Mouse (Mus musculus): ENCODE measurements around the gene C2cd2.
"Not testable (repeated sequence)": the region's sequence is repeated elsewhere in the genome, so short reads cannot be mapped to it uniquely, and the experiment has no call there.

Gene C2cd2

DNA sequence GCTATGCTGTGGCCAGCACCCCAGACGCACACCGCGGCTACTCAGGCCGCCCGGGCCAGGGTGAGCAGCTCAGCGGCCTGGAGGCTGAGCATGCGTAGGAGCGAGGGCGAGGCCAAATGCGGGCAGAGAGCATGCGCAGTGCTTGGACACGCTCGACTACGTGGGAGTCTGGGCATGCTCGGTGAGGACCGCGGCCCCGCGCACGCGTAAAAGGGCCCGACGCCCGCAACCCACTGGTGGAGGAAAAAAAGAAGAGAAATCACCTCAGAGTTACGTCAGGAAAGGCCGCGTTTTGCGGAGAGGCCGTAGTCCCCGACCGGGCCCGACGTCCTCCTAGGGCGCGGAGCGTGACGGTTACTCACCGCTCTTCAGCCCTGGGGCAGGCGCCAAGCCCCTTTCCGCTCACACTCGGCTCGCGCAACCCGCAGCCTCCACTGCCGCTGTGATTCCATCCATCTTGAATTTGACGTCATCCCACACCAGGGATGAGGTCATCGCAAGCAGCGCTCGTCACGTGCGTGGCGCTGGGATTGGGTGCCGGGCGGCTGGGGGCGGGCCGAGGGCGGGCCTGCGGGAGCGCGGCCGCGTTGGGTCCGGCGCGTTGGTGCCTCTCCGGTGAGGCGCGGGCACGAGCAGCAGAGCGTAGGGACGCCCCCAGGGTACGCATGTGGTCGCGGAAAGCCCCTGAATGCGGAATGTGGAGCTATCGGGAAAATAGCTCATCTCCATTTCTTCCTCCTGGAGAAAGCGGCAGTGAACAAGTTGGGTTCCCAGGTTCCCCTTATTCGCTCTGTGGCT, at the start of gene C2cd2, which contains the start of gene Zbtb21:
Gene C2cd2, minus strand, starts transcription at position 448 of the 798 bp plus-strand sequence.
Gene Zbtb21, minus strand, starts transcription at position 472 of the 798 bp plus-strand sequence.
- DNase-seq: peak; percentile 98

DNA sequence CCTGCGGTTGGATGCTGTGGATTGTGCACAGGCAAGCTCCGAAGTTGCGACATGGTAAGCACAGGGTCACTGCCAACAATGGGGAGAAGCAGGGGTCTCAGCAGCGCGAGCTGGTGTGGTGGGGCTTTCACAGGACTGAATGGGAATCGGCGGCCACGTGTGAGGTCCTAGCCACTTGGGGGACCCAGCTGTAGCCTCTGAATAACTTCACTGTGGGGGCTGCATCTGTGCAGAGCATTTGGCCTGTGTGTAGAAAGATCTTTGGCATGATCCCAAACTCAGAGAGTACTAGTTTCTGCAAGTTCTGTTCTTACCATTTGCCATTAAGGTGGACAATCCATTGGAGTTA, 35.0 kb upstream of the C2cd2 start:
- DNase-seq: not testable (repeated sequence)

DNA sequence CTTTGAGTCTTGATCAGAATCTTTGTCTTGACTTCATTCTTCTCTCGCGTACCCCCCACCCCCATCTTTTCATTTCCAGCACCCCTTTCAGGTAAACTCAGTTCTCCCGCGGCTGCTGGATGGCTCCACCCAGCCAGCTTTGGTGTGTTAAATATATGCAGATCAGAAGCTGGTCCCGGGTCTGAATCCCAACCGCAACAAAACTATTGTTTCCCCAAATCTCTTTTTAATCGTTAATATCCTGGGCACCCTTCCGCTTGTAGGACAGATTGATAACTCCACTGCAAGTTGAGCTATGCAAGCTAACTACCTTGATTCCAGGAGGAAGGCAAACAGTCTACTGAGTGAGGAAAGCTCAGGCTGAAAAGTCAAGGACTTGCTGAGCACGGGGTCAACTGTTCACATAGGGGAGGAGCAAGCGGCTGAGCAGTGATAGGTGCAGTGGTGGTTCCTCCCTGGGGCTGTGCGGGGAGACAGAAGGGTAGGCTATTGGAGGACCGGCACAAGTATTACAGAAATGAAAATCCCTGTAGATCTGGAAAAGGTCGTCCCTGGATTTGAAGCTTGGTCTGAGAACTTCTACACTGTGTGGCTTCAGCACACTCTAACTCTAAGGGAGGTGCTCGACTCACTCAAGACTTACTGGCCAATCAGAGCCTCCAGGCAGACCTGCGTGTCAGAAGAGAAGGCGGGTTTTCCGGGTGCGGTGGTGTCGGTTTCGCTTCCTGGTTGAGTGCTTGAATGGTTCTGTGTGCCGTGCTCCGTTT, 34.4 kb upstream of the C2cd2 start, which contains the start of gene B230307C23Rik:
Gene B230307C23Rik, plus strand, starts transcription at position 700 of the 767 bp plus-strand sequence.
- peak; percentile 85 for DNase-seq

DNA sequence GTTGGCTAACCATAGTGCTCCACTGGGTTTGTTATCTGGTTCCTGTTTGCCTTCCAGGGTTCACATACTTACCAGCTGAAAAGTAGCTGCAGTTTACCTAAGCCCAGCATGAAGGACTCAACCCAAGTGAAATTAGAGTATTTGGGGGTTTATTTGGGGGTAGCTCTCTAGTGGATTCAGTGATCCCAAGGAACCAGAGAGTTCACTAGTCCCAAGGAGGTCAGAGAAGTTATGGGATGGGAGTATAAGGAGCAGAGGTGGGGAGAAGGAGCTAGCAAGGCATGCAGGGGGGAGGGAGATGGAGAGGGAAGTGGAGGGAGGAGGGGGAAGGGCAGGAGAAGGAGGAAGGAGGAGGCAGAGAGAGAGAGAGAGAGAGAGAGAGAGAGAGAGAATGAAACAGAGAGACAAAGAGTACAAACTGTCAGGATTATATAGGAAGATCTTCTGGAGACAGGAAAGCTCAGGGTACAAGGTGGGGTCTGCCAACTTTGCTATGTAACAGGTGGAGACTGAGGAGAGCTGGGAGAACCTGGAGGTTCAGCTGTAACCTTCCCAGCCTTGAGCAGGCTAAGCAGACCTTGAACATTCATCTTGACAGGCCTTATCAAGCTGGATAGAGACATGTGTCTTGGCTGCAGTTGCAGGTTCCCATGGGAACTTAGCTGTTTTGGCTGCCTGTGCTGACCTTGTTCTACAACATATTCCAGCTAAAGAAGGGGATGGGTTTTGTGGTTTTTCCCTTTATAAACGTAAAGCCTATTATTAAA, 33.6 kb upstream of the C2cd2 start:
- no peak for DNase-seq

DNA sequence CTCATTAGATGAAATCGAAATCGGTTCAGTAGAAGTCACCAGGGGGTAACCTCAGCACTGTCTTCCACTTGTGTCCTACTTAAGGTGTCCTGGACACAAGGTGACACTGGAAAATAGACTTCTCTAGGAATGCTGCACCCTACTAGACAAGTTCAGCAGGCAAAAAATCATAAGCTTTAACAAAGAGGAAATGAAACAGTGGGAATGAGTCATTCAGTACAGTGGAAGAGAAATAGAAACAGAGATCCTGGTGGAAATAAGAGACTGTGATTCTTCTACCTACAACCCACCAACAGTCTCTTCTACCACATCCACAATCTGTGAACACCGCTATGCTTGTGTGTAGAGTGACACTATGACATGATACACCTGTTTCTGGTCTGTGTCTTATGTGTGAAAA, 30.1 kb upstream of the C2cd2 start:
- not testable (repeated sequence) for DNase-seq

DNA sequence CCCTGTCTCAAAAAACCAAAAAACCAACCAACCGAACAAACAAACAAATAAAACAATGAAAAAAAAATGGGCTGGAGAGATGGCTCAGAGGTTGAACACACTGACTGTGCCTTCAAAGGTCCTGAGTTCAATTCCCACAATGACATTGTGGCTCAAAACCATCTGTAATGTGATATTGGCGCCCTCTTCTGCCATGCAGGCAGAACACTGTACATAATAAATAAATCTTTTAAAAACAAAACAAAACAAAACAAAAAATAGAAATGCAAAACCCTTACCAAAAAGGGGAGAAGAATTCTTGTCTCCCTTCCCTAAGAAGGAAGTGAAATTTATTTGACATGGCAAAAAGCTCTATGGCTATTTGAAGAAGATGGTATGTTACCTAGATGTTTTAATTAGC, 29.1 kb upstream of the C2cd2 start:
- no peak for DNase-seq

DNA sequence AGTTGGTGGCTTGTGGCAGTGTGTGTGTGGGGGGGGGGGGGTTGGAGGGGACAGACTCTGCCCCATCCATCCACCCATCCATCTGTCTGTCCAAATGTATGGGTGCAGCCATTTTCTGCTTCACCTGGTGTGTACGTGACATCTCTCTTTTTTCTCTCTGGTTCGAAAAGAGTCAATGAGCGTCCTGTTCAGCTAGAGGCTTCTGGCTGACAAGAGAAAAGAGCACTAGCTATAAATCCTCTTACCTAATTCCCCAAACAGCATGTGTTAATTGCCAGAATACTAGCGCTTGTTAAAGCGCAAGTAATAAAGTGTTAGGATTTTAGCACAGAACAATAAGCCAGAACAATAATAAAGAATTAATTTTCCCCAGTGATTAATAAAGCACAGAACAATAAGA, 22.2 kb upstream of the C2cd2 start:
- DNase-seq: no peak

DNA sequence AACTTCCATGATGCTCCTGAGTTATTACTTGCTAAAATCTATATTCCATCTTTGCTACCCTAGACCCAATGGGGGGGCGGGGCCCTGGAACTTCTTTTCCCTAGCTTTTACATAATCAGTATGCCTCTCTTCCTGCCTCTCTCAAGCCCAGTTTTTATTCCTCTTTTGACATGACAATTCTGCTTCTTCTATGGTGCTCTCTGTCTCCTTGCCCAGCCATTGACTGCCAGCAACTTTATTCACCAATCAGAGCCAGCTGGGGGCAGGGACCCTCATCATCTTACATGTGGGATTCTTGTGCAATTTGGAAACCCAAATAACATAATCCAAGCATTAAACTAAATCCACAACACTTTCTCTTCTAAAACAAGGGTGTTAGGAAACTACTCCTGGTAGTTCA, 19.0 kb upstream of the C2cd2 start:
- DNase-seq: no peak

DNA sequence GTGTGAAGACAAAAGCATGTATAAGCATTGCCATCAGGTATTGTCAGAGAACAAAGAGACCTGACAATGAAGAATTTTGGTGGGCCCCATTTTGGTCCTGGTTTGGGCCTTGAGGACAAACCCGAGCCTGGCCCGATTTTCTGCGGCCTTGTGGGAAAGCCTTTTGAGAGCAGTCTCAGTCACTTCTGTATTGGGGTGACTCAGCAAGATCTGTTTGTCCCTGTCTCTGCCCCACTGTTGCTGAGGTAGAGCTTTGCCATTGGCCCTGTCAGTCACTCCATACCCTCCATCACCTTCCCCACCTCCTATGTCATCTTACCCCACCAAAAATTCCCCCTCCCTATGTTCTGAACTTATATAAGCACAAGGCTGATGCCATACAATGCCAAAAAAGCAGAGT, 15.3 kb upstream of the C2cd2 start:
- no peak for DNase-seq

DNA sequence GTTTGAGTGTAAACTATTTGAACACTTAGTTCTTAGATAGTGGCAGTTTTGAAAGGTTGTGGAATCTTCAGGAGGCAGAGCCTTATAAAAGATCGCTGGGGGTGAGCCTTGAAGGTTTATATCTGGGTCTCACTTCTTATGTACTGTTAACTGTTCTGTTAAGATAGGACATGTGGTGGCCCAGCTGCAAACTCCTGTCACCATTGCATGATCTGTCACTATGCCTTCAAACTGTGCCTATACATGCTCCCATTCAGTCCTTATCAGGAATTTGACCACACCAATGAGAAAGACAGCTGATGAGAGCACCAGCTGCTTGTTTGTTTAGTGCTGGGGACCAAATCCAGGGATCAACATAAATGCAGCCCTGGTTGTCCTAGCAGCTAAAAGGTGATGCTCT, 14.9 kb upstream of the C2cd2 start:
- DNase-seq: no peak

DNA sequence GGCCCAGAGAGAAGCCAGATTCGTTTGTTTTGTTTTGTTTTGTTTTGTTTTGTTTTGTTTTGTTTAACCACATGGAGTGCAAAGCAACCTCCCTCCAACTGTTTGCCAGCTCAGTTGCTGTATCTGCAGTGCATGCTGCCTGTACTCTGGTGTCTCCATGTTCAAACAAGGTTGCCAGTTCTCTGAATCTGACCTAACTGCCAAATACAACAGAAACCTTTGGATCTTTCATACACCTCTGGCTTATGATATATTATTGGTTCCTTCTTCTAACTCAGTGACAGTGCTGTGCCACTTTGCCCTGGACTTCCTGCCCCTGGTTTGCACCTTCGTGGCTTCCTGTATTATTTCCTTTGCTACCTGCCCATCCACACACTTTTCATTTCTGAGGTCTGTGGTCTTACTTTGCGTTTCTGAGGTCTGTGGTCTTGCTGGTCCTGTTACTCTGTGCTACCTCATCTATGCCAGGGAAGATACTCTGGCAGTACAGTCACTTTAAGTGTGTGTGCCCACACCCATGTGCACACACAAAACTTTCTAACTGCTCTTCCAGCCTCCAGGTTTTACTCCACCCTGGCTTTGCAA, 1.6 kb upstream of the C2cd2 start:
- DNase-seq: no peak

DNA sequence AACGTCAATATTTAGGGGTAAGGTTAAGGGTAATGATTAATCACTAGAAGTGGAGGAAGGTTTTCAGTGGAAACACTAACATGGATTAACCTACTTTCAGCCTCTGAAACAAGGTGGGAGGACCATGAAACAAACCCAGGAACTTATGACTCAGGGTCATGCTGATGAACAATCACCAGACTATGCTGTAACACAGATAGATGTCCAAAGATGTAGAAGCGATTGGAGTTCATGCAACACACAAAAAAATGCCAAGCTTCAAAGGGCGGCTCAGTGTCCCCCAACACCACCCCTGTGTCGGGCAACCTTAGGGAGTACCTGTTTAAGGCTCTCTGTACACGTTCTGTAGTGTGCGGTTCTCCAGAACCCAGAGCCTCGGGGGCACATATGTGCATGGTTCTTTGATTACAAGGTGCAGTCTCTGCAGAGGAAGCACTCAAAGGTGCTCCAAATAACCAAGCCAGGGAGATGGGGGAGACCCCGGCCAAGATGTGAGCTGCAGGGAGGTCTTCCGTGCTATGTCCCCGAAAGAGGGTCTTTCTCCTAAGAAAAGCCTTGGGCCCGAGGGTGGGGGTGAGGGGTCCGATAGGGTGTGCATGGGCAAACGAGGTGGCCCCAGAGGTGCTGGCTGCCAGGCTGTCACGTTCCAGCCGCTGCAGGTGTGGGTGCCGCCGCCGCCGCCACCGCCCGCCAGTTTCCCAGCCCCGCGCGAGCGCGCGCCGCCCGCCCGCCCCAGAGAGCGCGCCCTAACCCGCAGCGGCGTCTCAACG, 832 bp downstream of the C2cd2 start:
- no peak for DNase-seq

DNA sequence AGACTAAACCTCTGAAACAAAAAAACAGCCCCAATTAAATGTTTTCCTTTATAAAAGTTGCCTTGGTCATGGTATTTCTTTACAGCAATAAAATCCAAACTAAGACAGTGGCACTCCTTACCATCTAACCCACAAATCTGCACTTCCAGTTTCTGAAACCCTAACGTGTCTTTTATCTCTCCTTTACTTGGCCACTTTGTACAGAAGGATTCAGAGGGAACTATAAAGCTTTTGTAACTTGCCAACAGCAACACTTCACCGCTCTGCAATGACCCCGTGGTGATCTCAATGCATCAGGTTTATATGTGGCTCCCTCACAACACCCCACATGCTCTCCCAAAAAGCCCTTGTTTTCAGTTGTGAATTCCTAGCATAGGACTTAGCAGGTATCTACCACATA, 2.0 kb downstream of the C2cd2 start:
- DNase-seq: no peak

DNA sequence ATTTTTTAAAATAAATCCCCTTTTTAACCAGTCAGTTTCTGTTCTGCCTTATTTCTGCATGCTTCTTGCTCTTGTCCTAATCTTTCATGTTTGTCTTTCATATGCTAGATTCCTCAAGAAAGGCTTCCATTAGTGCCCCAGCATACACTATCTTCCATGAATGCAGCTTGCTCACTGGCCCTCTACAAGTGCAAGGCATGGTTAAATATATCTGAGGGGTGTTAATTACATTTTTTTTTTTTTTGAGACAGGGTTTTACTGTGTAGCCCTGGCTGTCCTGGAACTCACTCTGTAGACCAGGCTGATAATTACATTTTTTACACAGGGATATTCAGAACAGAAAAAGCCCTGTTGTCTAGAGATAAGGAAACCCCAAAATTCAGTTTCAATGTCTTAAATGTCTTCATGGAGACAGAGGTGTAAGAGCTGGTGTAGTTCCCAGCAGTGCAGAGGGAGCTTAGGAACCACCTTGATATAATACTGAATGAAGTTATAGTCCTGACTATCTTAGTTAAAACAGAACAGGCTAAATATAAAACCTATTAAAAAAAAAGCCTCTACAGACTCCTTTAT, 3.9 kb downstream of the C2cd2 start:
- no peak for DNase-seq

DNA sequence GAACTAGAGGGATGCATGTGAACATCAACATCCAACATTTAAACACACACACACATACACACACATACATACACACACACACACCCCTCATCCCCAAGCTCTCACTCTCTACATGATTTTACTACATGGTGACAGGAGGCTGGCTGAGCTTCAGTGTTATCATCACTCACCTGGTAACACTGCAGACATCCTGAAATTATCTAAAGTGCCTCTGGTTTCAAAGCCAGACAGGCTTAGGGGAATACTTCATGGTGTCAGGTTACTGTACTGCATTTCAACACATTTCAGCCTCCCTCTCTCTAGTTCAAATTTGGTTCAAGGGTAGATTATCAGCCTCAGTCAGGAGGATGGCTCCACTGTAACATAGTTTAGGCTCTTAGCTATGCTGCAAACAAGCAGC, 4.8 kb downstream of the C2cd2 start:
- no peak for DNase-seq

DNA sequence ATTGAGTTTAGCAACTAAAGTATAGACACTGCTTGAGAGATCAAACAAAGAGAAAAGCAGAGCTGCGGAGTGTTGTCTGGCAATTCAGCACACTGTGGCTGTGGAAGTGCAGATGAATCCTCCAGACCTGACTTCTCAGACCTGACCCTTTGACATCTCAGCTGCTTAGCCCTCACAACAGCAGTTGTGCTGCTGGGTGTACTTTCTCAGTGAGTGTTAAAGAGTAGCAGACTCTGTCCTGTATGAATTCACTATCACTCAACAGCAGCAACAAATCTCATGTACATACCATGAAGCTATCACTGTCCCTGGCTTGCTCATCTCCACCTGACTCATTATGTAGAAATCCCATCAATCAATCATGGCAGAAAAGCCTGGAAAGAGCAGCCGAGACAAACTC, 6.4 kb downstream of the C2cd2 start:
- no peak for DNase-seq

DNA sequence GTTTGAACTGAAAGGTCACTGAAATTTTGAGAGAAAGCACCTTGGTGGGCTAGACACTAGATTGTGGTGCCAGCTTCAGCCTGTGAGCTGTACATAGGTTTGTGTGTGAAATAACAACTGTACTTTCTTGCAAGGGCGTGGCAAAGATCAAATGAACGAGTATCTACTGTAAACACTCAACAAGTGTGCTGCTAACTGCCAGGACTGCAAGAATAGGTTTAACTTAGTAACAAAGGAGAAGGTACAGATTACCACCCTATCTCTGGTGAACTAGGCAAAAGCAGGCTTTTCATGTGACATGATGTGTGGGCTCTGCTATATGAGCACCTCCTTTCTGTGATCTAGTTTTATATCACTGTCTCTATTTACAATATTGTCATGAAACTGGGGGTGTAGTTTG, 9.1 kb downstream of the C2cd2 start:
- no peak for DNase-seq

DNA sequence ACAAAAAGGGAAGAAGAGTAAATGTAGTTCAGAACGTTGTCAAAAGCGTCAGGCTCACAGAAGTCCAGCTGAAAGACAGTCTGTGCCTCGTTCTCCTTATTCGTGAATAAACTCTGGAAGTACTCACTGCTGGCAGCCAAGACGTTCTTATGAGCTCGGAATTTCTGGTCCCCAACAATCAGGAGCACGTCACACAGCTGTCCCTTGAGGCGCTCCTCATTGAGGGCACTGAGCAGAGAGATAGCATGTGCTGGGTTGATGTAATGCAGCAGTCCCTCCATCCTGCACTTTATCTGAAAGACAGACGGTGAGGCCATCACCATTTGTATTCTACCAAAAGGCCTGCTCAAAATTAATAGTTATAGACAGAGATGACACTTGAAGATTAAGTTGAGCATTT, 9.6 kb downstream of the C2cd2 start:
- DNase-seq: no peak

DNA sequence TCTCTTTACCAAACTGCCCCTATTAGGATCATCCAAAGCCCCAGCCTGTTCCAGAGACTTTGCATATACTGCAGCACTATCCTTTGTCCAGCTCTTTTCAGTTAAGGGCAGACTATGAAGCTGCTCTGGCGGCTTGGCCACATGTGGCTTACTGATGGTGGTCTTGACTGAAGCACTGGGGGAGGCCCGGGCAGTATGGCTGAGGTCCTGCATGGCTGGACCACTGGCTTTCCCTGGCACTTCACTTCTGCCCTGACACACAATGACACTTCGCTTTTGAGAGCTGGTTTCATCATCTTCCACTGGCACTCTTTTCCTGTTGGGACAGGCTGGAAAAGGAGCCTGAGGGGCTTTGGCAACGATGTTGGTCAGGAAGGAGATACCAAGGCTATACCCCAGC, 10.0 kb downstream of the C2cd2 start:
- DNase-seq: no peak

DNA sequence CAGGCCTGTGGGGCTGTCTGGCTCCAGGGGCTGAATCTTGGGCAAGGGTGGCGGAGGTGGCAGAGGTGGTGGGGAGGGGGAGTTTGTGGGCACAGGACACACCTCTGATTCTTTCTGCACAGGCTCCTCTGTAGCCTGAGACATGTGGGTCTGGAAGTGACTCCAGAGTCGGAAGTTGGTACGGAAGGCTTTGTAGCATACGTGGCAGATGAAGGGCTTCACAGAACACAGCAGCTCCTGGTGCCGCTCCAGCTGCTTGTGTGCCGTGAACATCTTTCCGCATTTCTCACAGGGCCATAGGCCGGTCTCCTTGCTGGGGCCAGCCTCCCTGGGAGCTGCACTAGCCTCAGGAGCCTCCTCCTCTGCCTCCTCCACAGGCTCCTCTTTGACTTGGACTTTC, 12.3 kb downstream of the C2cd2 start:
- DNase-seq: no peak

DNA sequence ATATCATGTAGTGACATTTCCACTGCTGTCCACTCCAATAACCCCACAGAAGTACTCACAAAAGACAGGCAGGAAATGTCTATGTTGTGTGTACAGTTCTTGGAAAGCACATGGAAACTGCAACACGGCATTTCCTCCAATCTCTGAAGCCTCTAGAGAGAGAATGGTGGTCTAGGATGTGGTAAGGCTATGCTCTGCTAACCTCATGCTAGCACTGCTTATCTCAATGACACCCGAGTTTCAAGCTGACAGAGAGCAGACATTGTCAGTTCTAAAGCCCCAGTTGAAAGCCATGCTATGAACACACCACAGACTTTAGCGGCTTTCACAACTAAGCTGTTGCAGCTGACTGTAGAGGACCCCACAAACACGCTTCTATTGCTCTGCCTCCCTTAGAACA, 13.6 kb downstream of the C2cd2 start:
- no peak for DNase-seq

DNA sequence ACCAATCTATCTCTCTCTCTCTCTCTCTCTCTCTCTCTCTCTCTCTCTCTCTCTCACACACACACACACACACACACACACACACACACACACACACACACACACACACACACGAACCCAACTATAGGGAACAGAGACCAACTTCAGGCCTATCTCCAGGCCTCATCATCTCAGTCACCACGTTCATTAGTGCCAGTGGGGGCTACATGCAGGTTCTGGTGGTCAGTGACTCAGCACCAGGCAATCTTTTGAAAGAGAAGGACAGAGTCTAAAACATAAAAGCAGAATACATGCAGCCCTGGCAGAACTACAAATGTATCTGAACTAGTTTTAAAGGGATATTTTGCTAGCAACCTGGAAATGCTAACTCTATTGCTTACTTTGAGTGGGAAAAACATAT, 15.4 kb downstream of the C2cd2 start:
- not testable (repeated sequence) for DNase-seq
